Mouse (Mus musculus) forebrain, embryonic 14.5 days (tissue): ENCODE results near the gene Cfl1. TPM values are rescaled to one million over a fixed set of nuclear protein-coding genes. Genes with fewer than 3 reads are reported as not detected.

Experiments
- ATAC-seq: fragments of 200-750 bp; cut with Nextera tagmentation; 2 replicates; pipeline ENCODE4 v1.8.0; 2017; ENCODE audit warnings: mild to moderate bottlenecking, moderate library complexity
- DNase-seq: peaks from one replicate; pipeline ENCODE4 v3.0.0-alpha.2; 2015; ENCODE audit warnings: low spot score
- H3K27ac ChIP-seq: fragments of 300-500 bp; sonication (generic); 2 replicates; pipeline ENCODE4 v1.5.1; 2014; ENCODE audit warnings: low read depth, mild to moderate bottlenecking, control low read depth, low read length, moderate library complexity
- H3K27me3 ChIP-seq: fragments of 300-500 bp; sonication (generic); replicated peaks from 2 replicates; pipeline ENCODE4 v1.6.1; 2014; ENCODE audit warnings: low read length, control low read depth, mixed read lengths; ENCODE audit not compliant: control insufficient read depth, insufficient read depth
- H3K36me3 ChIP-seq: fragments of 300-500 bp; sonication (generic); 2 replicates; pipeline ENCODE4 v1.6.1; 2014; ENCODE audit warnings: low read length, control low read depth; ENCODE audit not compliant: control insufficient read depth, insufficient read depth
- H3K4me1 ChIP-seq: fragments of 300-500 bp; sonication (generic); 2 replicates; pipeline ENCODE4 v1.6.1; 2014; ENCODE audit warnings: antibody characterized with exemption, low read length, control low read depth; ENCODE audit not compliant: control insufficient read depth, insufficient read depth
- H3K4me2 ChIP-seq: fragments of 300-500 bp; sonication (generic); 2 replicates; pipeline ENCODE4 v1.6.1; 2014; ENCODE audit warnings: mild to moderate bottlenecking, control low read depth, low read length
- H3K4me3 ChIP-seq: fragments of 300-500 bp; sonication (generic); 2 replicates; pipeline ENCODE4 v1.5.1; 2014; ENCODE audit warnings: low read depth, low read length, control low read depth
- H3K9ac ChIP-seq: fragments of 300-500 bp; sonication (generic); 2 replicates; pipeline ENCODE4 v1.6.1; 2014; ENCODE audit warnings: mild to moderate bottlenecking, low read length, control low read depth, moderate library complexity
- H3K9me3 ChIP-seq: fragments of 300-500 bp; sonication (generic); replicated peaks from 2 replicates; pipeline ENCODE4 v1.6.1; 2016; ENCODE audit warnings: low read length, control low read depth, mixed read lengths; ENCODE audit not compliant: control insufficient read depth
- WGBS: fragments of 180-500 bp; shearing (Covaris S2); extraction: QIAGEN DNeasy Blood & Tissue Kit; methylation state at CpG from one replicate; pipeline ENCODE4 v1.1.7; 2014; 5-methylcytosine and 5-hydroxymethylcytosine counted together
- polyA plus RNA-seq: library from polyadenylated mRNA; unstranded; fragments of >200 nt; fragmentation: Nextera tagmentation; extraction: Ambion mirVana; gene quantifications from 2 replicates; pipeline ENCODE4 v1.2.1, GENCODE M21; 2014

Cfl1 gene
- polyA plus RNA-seq, 1 experiment from 2014 or later, result 4,757 TPM

GRCm38 (mm10) chr19:5474281-5475068, 15.8 kb upstream of the Cfl1 start:
- WGBS, result under 1% methylated on average over 43 of the region's 68 CpGs
- Histone ChIP-seq H3K9ac (peak overlapping the region; percentile 78), H3K27me3 (no peaks in the 10 kb centered on the region), H3K4me1 (peaks cover 10% of the 10 kb centered on the region; the same call in 1 of the 2 replicates), H3K27ac (no peak overlapping the region; the same call in 1 of the 2 replicates), H3K9me3 (no peaks in the 10 kb centered on the region), H3K36me3 (peaks cover 5% of the 10 kb centered on the region; the same call in 1 of the 2 replicates), H3K4me2 (peak overlapping the region; percentile 94), H3K4me3 (peak overlapping the region; percentile 55)
- peak; percentile 34 for DNase-seq
- ATAC-seq, result peak; percentile 66

- H3K9ac ChIP-seq, result peak overlapping the region; percentile 78
- peaks cover 11% of the 10 kb centered on the region; the same call in 1 of the 2 replicates for H3K36me3 ChIP-seq
- H3K27ac ChIP-seq, result no peak overlapping the region; the same call in 1 of the 2 replicates
- no peaks in the 10 kb centered on the region for H3K27me3 ChIP-seq
- ATAC-seq (no peak), DNase-seq (no peak)
- 28% methylated on average over 13 of the region's 13 CpGs for WGBS
- peak overlapping the region; percentile 55 for H3K4me3 ChIP-seq
- peaks cover 10% of the 10 kb centered on the region; the same call in 1 of the 2 replicates for H3K4me1 ChIP-seq
- H3K4me2 ChIP-seq, result peak overlapping the region; percentile 94
- no peaks in the 10 kb centered on the region for H3K9me3 ChIP-seq
Measured at GRCm38 (mm10) chr19:5475069-5475714, 15.1 kb upstream of the Cfl1 start.

- peaks cover 26% of the 10 kb centered on the region for H3K36me3 ChIP-seq
- H3K27ac ChIP-seq, result no peak overlapping the region
- no peak overlapping the region for H3K4me3 ChIP-seq
- H3K4me1 ChIP-seq, result peaks cover 10% of the 10 kb centered on the region; the same call in 1 of the 2 replicates
- ATAC-seq (no peak), DNase-seq (no peak)
- 83% methylated on average over 10 of the region's 10 CpGs for WGBS
- H3K4me2 ChIP-seq, result no peak overlapping the region
- H3K9me3 ChIP-seq, result no peaks in the 10 kb centered on the region
- no peak overlapping the region for H3K9ac ChIP-seq
- no peaks in the 10 kb centered on the region for H3K27me3 ChIP-seq
Measured at GRCm38 (mm10) chr19:5477004-5477667, 13.1 kb upstream of the Cfl1 start.

GRCm38 (mm10) chr19:5477668-5478300, 12.5 kb upstream of the Cfl1 start:
- Histone ChIP-seq H3K36me3 (peaks cover 33% of the 10 kb centered on the region), H3K27me3 (no peaks in the 10 kb centered on the region), H3K4me2 (no peak overlapping the region), H3K4me3 (no peak overlapping the region), H3K27ac (no peak overlapping the region), H3K9ac (no peak overlapping the region), H3K9me3 (no peaks in the 10 kb centered on the region), H3K4me1 (peaks cover 10% of the 10 kb centered on the region; the same call in 1 of the 2 replicates)
- 90% methylated on average over 18 of the region's 18 CpGs for WGBS
- no peak for ATAC-seq
- DNase-seq, result no peak

GRCm38 (mm10) chr19:5480016-5480415, 10.2 kb upstream of the Cfl1 start:
- no peak overlapping the region for H3K9ac ChIP-seq
- H3K27me3 ChIP-seq, result no peaks in the 10 kb centered on the region
- H3K4me3 ChIP-seq, result no peak overlapping the region
- H3K27ac ChIP-seq, result no peak overlapping the region
- WGBS, result 90% methylated on average over 10 of the region's 10 CpGs
- no peak for DNase-seq
- peaks cover 55% of the 10 kb centered on the region for H3K36me3 ChIP-seq
- no peak overlapping the region for H3K4me2 ChIP-seq
- H3K9me3 ChIP-seq, result no peaks in the 10 kb centered on the region
- no peak for ATAC-seq
- H3K4me1 ChIP-seq, result peaks cover 1% of the 10 kb centered on the region; the same call in 1 of the 2 replicates

GRCm38 (mm10) chr19:5481398-5481797, 8.9 kb upstream of the Cfl1 start:
- Histone ChIP-seq H3K27me3 (no peaks in the 10 kb centered on the region), H3K4me3 (no peak overlapping the region), H3K9ac (no peak overlapping the region), H3K9me3 (no peaks in the 10 kb centered on the region), H3K4me1 (no peaks in the 10 kb centered on the region), H3K27ac (no peak overlapping the region), H3K36me3 (peaks cover 69% of the 10 kb centered on the region), H3K4me2 (no peak overlapping the region)
- 92% methylated on average over 10 of the region's 10 CpGs for WGBS
- no peak for DNase-seq
- no peak for ATAC-seq

- ATAC-seq, result no peak
- no peak overlapping the region for H3K4me3 ChIP-seq
- H3K4me2 ChIP-seq, result no peak overlapping the region
- H3K27me3 ChIP-seq, result no peaks in the 10 kb centered on the region
- H3K9ac ChIP-seq, result no peak overlapping the region
- peaks cover 67% of the 10 kb centered on the region for H3K36me3 ChIP-seq
- no peaks in the 10 kb centered on the region for H3K9me3 ChIP-seq
- H3K27ac ChIP-seq, result no peak overlapping the region
- peaks cover 5% of the 10 kb centered on the region for H3K4me1 ChIP-seq
- WGBS, result 94% methylated on average over 19 of the region's 19 CpGs
- no peak for DNase-seq
Measured at GRCm38 (mm10) chr19:5483386-5484359, 6.6 kb upstream of the Cfl1 start.

GRCm38 (mm10) chr19:5484496-5484895, 5.8 kb upstream of the Cfl1 start:
- H3K4me3 ChIP-seq, result no peak overlapping the region
- no peak for ATAC-seq
- H3K4me2 ChIP-seq, result no peak overlapping the region
- WGBS, result 90% methylated on average over 5 of the region's 5 CpGs
- no peak for DNase-seq
- H3K9me3 ChIP-seq, result no peaks in the 10 kb centered on the region
- peaks cover 64% of the 10 kb centered on the region for H3K36me3 ChIP-seq
- no peaks in the 10 kb centered on the region for H3K27me3 ChIP-seq
- no peak overlapping the region for H3K27ac ChIP-seq
- peaks cover 6% of the 10 kb centered on the region for H3K4me1 ChIP-seq
- H3K9ac ChIP-seq, result no peak overlapping the region
